Mouse (Mus musculus) olfactory bulb, adult 2 months (tissue): ENCODE data around the gene F3.

Experiments used
- CTCF ChIP-seq: fragments of 200-500 bp; IDR thresholded peaks from 2 replicates; pipeline ENCODE4 v1.5.1; 2012; ENCODE audit warnings: low read depth, mild to moderate bottlenecking, low read length, moderate library complexity; ENCODE audit not compliant: insufficient read depth
- POLR2A ChIP-seq: fragments of 200-500 bp; IDR thresholded peaks from 2 replicates; pipeline ENCODE4 v1.6.1; 2012; ENCODE audit warnings: mild to moderate bottlenecking, low read depth, low read length, moderate library complexity; ENCODE audit not compliant: insufficient read depth

DNA sequence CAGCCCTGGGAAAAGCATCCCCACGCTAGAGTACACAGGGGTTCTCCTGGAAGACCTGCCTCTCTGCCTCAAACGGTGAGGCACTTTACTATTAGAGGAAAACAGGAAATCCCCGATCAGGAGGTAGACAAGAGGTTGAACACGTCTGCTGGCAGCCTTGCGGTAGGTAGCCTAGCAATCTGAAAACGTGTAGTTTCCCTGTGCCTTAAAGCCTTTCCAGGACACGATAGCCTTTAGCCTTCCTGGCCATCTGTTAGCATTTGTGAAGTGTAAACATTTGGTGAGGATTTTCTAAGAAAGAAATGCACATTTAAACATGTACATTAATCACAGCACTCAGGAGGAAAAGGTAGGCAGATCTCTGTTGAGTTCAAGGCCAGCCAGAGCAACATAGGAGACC lies 35.0 kb downstream of the F3 start:
- TF ChIP-seq CTCF (no peak), POLR2A (no peak)
